Mouse (Mus musculus) CD4-positive, CD25-positive, alpha-beta regulatory T cell, adult 2 months (primary cell): ENCODE data around the gene Rptn.
"Not testable (repeated sequence)": the region's sequence is repeated elsewhere in the genome, so short reads cannot be mapped to it uniquely, and the experiment has no call there.

Experiments
- DNase-seq: peaks from one replicate; pipeline ENCODE4 v3.0.0-alpha.2; 2012; ENCODE audit warnings: low read depth, low spot score

The Rptn gene

DNA sequence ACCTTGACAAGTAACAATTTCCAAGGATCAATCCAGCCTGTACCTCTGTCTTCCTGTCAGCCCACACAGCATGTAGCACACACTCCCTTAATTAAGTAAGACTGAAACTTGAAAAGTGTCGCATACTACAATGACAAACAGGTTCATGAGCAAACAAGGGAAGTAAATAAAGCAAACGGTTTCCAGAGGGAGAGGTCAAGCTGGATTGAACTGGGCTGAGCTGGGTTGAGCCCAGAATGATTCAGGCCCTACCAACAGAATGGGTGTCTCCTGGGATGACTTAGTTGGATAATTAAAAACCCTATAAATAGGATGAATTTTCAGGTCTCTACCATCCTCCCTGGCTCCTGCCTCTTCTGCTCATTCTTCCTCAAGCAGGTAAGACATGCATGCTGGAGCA is at the start of gene Rptn:
Rptn (plus strand) TSS at position 334 of the 400 bp plus-strand sequence.
- no peak for DNase-seq

DNA sequence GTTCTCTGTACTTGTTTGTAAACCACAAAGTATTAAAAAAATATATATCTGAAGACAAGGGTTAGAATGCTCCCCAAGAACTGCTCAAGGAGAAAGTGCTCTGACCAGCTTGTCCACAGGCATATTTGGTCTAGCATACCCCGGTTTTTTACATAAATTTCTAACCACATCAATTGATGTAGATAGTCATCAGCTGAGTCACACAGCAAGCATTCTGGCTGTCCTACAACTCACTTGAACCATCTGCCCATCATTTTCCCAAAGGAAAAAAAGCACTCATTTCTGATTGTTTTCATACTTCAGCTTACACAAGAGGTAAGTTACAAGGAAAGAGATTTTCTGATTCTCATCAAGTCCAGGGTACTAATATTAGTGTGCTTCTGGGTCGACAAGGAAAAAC is 46.6 kb upstream of the Rptn start:
- DNase-seq: no peak

DNA sequence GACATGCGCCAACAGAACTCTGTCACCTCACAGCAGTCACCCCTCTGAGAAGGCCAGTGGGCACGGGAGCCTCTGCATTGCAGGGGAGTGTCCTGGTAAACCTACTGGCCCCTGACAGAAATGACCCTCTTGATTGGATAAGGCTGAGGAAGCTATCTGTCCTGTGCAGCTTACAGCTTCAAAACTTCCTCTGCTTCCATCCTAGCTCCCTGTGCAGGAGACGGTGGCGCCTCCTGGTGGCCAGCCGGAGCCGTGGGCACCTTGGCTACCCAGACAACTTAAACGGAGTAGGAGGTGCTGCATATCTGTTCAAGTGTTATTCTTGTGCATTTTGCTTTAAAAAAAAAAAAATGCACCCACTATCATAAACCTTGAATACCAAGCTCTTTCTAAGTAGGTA is 33.5 kb upstream of the Rptn start:
- DNase-seq: peak; percentile 54

GRCm38 (mm10) chr3:93361933-93362574 is 31.4 kb upstream of the Rptn start:
- DNase-seq: peak; percentile 66

GRCm38 (mm10) chr3:93366966-93367575 is 26.4 kb upstream of the Rptn start:
- DNase-seq: no peak

- DNase-seq: no peak
Measured at GRCm38 (mm10) chr3:93368171-93368570, 25.3 kb upstream of the Rptn start.

- DNase-seq: no peak
Measured at GRCm38 (mm10) chr3:93373416-93373815, 20.1 kb upstream of the Rptn start.

DNA sequence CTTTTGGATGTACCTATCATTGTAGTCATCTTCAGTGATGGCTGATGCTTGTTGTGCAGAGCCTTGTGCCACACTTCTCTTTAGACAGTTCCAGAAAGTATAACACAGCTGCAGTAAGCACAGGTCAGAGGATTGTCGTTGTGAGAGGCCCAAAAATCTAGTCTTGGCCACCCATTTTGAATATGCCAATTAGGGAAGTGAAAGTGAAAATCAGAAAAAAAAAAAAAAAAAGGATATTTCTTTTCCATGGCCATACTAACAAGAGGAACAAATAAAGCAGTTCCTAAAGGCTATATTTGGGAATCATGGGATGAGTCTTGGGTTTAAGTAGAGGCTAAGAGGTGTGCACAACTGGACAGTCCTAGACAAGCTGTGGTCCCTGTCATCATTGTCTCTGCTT is 18.3 kb upstream of the Rptn start:
- no peak for DNase-seq

DNA sequence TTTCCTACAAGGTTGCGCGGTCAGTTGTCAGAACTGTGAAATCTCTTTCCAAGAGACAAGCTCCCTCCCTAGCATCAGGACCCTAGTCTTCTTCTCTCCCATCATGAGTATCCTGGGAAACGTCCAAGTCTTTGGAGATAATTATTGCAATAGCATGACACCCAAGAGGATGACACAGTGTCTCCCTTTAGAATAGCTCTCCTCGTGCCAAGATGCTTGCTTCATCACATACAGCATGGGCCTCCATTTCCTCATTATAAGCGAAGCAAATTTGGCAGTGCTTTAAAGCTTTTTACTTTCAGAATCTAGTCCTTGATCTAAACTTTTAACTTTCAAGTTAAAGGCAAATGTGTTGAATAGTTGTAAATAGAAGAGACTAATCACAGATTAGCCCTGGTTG is 17.9 kb upstream of the Rptn start:
- DNase-seq: no peak

DNA sequence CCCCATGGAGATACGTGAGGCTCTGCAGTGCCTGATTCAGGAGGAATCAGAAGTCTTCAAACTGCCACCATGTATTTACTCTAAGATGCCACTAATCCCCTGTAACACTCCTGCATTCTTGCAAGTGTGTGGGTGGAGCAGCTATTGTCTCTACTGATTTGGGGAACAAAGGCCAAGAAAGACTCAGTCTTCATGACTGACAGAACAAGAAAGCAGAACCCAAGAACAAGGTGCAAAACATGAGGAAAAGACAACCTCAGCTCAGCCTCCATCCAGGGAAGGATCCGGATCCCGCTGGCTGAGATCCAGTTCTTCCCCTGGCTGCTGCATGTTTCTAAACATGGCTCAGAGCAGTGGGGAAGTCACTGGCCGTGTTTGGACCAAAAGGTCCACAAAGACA is 15.4 kb upstream of the Rptn start:
- no peak for DNase-seq

DNA sequence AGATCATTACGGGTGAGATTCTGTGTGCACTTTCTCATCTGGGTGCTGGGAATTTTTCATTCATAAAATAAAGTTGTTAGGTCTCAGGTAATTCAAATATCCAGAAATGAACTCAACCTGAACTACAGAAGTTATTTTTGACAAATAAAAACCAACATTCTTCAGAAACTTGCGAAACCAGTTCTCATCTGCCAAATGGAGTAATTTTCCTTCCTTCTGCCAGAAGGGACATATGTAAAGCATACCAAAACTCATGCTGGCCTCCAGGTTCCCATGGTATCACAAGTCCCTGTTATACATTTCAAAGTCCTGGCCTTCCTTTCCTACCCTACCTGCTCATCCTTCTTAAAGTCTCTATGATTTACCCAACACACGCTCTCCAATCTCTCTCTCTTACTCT is 10.4 kb downstream of the Rptn start:
- DNase-seq: no peak

DNA sequence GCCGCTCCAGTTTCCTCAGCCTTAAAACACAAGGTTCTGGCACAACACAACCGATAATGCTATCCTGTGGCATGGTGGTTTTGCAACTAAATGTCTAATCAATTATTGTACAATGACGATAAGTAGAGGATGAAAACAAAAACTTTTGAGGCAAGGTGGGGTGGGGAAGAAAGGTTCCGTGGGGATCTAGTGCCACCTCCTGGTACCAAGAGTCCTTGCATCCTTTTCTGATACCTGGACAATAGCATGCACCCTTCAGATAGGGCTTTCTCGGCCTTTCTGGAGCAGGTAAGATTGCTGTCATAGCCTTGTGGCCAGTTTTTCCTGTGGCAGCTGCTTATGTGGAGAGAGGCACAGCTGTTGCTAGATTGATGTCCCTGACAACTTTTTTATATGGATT is 13.5 kb downstream of the Rptn start:
- peak; percentile 20 for DNase-seq

DNA sequence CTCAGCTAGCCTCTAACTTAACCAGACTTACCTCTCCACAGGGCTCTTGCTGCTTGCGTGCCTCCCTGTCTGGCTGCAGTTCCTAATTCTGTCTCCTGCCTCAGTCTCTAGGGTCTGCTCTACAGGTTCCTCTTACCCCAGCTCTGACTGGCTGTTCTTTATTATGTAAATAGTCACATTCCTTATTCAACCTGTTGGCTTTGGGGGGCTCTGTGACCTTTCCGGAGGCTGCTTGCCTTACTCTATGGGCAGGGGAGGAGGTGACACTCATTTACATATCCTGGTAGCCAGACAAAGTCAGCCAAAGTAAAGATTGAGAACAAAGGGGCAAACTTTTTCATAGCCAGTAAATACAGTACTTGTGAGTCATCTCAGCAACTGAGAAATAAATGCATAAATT is 18.4 kb downstream of the Rptn start:
- DNase-seq: no peak

DNA sequence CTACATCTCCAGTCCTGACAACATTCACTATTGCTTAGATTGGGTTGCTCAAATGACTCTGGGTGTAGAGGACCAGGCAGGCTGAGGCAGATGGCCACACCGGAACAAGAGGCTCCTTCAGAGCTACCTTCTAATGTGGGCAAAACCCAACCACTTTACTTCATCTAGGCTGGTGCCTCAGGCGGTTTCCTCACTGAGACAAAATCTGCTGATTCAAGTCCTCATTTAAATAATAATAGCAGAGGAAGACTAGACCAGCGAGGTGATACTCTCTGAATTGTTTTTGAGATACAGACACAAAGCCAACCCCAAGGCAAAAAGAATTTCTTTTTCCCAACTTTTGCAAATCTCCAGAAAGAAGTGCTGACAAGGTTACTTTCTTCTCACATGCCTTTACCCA is 38.2 kb downstream of the Rptn start:
- no peak for DNase-seq

DNA sequence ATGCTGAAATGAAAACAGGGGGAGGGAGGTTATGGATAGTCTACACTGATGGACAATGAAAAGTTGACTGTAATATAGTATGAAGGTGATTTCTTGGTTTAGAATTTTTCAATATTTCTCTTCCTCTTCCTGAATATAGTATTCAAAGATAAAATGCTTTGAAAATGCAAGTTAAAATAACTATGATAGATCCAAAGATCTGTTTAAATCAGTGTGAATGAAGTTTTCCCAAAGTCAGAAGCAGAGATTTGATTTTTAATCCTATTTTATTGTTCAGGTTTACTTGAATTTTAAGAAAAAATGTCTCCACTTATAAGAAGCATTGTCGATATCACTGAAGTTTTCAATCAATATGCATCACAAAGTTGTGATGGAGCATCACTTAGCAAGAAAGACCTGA is 48.5 kb downstream of the Rptn start, which contains the start of gene Tchh:
Tchh (plus strand) TSS at position 301 of the 400 bp plus-strand sequence.
- DNase-seq: no peak

GRCm38 (mm10) chr3:93443501-93444101 is 50.1 kb downstream of the Rptn start:
- DNase-seq: peak; percentile 31

DNA sequence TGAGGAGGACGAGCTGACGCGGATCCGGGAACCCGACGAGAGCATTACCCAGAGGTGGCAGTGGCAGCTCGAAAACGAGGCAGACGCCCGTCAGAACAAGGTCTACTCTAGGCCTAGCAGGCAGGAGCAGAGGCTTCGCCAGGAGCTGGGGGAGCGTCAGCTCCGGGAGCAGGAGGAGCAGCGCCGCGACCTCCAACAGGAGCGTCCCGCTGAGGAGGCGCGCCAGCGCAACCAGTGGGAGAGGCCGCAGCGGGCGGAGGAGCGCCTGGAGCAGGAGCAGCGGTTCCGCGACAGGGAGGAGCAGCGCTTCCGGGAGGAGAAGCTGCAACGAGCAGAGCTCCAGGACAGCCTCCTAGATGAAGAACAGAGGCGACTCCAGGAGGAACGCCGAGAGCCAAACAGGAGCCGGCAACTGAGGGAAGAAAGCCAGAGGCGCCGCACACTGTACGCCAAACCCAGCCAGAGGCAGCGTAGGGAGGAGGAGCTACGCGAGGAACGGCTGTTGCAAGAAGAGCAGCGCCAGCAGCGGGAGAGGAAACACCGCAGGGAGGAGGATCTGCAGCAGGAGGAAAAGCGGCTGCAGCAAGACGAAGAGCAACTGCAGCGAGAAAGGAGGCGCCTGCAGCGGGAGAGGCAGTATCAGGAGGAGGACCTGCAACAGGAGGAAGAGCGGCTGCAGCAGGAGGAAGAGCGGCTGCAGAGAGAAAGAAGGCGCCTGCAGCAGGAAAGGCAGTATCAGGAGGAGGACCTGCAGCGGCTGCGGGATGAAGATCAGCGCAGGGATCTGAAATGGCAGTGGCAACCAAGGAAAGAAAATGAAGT is 51.1 kb downstream of the Rptn start:
- DNase-seq: peak; percentile 61

DNA sequence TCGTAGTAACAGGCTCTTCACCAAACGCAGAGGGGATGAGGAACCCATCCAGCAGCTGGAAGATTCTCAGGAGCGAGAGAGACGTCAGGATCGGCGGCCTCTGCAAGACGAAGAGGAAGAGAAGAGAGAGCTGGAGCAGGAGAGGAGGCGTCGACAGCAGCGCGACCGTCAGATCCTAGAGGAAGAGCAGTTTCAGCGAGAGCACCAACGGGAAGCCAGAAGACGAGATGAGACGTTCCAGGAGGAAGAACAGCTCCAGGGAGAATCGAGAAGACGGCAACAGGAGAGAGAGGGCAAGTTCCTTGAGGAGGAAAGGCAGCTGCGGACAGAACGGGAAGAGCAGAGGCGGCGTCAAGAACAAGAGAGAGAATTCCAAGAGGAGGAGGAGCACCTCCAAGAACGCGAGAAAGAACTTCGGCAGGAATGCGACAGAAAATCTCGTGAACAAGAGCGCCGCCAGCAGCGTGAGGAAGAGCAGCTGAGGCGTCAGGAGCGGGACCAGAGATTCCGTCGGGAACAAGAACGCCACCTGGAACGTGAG is 51.7 kb downstream of the Rptn start:
- DNase-seq: peak; percentile 16

DNA sequence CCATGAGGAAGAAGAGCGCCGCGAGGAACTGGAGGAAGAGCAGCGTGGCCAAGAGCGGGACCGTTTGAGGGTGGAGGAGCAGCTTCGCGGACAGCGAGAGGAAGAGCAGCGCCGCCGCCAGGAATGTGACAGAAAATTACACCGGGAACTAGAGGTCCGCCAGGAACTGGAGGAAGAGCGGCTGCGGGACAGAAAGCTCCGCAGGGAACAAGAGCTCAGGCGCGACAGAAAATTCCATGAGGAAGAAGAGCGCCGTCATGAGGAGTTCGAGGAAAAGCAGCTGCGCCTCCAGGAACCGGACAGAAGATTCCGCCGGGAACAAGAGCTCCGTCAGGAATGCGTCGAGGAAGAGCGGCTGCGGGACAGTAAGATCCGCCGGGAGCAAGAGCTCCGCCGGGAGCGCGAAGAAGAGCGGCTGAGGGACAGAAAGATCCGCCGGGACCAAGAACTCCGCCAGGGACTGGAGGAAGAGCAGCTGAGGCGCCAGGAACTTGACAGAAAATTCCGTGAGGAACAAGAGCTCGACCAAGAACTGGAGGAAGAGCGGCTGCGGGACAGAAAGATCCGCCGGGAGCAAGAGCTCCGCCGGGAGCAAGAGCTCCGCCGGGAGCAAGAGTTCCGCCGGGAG is 52.7 kb downstream of the Rptn start:
- peak; percentile 18 for DNase-seq

- DNase-seq: not testable (repeated sequence)
Measured at GRCm38 (mm10) chr3:93446756-93447137, 53.2 kb downstream of the Rptn start.

- DNase-seq: peak; percentile 47
Measured at GRCm38 (mm10) chr3:93447138-93447841, 53.8 kb downstream of the Rptn start.
